Mouse (Mus musculus) neural tube, embryonic 10.5 days (tissue): ENCODE results near the gene 4833423E24Rik.

ENCODE experiments used
- DNase-seq: peaks from one replicate; pipeline ENCODE4 v3.0.0-alpha.2; 2017; ENCODE audit warnings: low spot score; ENCODE audit errors: extremely low spot score

The 4833423E24Rik gene

DNA sequence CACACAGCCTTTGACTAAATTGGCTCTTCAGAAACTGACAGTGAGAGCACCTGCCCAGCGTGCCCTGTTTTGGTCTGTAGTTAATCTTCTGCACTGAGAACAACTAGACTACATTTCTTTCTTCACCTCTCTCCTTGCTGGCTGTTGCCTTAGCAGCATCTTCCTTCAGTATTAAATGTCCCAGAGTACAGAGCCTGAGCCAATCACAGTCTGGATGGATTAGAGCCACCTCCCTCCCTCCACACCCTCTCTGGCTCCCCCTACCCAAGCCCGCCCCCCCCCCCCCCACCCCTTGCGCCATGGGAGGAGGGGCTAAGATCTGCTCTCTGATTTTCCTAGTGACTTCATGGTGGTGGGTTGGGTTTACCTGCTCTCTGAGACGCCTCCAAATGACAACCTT is at the start of gene 4833423E24Rik:
Gene 4833423E24Rik (minus strand): TSS at position 146 of the 400 bp plus-strand sequence.
- no peak for DNase-seq

DNA sequence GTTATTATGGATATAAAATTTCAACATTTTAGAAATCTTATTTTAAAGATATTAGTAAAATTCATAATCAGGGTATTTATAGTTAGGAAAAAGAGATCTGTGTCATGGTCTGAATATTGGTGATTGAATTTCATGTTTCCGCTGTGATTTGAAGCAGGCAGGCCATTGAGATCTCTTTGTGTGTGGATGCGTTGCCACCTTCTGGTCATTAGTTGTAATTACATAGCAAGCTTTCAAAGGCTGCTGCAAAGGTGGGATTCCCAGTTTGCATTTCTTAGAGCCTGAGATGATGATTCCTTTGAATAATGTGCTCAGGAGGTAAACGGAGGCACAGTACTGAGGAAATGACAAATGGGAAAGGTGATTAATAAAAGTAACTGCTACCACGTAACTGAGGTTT is 42.4 kb upstream of the 4833423E24Rik start:
- DNase-seq, result peak; percentile 16

DNA sequence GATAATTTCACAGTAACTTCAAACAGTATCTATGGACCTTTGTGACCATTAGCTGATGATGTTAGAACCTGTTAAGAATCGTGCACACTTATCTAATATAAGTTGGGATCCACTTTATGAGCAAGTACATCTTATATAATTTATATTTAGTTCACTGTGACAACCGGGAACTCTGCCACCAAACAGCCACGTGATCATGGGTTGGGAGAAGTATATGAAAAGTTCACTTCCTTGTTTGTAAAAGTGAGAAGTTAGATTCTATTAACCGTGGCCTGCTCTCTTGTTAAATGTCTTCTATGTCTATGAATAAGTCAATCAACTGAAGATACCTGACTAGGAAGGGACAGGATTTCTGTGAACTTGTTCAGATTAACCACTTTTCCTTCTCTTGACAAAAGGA is 41.4 kb upstream of the 4833423E24Rik start:
- DNase-seq, result no peak

DNA sequence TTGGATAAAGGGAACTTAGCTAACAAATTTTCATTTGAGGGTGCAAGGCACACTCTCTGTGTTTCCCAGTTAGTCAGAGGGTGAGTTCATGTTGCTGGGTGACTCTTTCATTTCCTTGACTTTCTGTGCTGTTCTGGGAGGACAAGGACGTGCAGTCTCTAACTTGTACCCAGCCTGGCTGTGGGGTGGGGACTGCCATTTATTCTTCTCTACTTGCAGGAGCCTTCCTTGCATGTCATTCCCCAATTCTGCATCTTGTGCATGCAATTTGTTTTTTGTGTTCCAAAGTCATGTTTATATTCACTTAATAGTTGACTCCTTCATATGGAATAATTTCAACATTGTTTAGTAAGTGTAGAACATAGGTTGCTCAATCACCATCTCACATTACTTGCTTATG is 36.0 kb upstream of the 4833423E24Rik start:
- DNase-seq, result no peak

DNA sequence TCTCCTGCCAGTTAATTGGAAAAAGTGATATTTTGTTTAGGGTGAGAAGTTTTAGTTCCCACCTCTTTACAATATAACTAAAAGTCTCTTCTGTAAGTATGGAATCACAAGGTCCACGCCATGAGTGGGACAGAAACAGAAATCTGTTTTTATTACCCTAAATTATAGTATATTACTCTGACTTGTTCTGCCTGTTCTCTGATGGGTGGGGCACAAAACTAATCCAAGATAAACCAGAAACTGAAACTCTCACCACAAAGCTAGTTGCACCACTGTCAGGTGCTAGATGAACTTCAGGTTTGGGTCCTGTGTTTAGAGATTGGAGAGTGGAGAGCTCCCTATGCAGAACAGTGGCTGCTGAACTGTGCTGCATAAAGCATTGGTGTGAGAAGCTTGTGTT is 15.1 kb upstream of the 4833423E24Rik start:
- DNase-seq, result no peak

DNA sequence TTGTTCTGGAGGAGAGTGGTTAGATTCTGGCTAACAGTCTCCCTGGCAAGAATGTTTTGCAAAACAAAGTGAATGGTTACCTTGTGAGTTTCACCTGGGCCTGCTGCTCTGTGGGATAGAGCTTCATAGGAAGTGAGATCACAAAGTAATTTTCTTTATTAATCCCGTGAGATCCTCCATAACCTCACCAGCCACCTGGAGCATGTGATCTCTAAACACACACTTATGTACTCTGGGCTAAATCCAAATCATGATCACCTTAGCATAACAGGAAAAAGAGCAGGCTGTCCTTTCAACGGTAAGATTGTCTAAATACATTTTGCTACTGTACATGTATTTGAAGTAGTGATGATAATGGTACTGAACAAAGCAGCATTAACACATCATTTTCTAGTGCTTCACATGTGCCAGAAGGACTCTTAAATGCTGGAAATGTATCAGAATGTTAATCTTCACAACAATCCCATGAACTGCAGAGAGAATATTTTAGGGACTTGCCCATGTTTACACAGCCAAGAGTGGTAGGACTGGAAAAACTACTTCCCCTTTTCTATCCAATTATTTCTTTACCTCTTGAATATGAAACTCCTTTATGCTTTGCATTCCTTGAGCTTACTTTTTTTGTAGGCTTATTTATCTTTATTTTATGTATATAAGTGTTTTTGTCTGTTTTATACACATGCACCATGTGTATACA is 13.4 kb upstream of the 4833423E24Rik start:
- DNase-seq, result no peak

DNA sequence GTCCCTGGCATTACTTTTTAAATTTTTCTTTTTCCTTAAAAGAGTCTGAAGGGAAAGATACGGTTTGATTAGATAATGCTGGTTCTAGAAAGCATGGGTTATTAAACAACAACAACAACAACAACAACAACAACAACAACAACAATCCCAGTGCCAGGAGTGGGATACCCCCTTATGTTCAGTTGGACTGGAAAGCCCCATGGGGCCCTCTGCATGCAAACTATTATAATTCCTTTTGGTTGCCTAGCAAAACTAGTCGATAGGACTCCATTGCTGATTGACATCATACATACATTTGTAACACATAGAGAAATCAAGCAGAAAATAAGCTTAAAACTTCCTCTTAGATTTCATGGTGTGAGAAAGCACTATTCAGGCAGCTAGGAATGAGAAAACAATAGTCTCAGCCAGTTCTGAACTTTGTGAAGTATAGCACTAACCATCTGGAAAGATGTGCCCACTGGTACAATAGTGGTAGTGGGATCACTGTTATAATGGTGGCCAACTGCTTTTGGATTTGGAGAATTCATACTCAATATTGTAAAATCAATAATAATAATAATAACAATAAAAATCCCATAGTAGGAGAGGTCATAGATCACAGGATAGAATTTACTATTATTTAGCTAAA is 4.2 kb upstream of the 4833423E24Rik start:
- DNase-seq, result no peak

DNA sequence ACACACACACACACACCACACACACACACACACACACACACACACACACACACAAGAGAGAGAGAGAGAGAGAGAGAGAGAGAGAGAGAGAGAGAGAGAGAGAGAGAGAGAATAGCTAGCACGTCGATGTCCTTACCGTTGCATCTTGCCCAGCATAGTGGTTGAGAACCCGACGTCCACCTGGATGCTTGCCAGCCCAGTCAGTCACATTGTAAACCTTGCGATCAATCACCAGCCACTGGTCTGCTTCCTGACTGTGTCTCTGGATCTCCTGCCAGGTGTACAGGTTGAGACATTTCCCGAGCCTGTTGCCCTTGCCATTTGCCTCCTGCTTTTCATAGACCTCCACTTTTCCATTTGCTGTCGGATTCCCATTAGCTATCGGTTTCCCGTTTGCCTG is 532 bp downstream of the 4833423E24Rik start:
- no peak for DNase-seq

DNA sequence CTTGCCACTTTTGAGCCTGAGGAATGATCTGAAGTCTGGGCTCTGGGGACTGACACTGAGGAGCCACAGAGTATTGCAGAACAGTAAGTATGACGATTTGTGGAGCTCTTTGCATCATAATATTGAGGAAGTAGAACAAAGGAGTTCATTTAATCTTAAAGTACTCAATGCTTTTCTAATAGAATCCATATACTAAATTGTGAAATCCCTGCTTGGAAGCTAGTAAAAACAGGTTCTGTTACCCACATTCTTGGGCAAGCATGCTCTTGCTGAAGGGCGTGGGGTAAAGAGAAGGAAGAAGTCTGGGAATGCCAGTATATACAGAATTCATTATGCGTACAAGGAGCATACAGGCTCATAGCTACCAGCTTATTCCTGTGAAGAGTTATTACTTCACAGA is 8.4 kb downstream of the 4833423E24Rik start:
- DNase-seq, result no peak

DNA sequence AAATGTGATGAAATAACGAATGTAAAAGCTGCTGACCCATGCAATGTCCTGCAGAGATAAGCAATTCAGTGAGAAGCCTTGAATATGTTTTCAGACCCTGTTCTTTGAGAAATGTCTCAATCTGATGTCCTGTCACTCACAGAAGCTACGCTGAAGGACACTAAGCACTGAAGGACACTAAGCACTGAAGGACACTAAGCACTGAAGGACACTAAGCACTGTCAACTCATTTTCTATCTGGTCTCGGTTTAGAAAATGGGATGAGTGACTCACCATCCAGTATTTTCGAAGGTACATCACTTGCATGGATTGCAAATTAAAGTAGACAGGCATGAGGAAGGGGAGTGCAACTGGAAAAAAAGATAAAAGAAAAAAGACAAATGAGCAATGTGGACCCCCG is 28.4 kb downstream of the 4833423E24Rik start:
- no peak for DNase-seq

DNA sequence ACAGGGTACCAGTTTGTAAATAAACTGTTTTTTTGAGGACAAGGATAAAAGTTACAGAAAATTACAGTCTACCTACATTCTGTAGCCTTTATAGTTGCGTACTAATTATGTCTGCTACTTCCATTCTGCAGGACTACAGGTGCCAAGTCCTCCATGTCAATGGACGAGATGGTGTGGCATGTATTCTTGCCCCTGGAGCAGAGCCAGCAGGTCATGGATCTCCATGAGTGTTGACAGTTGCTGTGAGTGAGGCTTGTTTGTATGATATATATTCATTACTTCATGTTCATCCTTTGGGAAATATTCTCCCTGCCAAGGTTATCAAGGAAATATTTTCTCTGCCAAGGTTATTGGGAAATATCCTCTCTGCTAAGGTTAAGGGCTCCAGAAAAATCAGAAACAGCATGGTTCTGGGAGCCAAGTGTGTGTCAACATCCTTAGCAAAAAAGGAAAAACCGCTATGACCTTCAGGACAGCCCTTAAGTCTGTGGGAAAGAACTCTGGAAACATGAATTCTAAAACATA is 52.0 kb downstream of the 4833423E24Rik start:
- no peak for DNase-seq

DNA sequence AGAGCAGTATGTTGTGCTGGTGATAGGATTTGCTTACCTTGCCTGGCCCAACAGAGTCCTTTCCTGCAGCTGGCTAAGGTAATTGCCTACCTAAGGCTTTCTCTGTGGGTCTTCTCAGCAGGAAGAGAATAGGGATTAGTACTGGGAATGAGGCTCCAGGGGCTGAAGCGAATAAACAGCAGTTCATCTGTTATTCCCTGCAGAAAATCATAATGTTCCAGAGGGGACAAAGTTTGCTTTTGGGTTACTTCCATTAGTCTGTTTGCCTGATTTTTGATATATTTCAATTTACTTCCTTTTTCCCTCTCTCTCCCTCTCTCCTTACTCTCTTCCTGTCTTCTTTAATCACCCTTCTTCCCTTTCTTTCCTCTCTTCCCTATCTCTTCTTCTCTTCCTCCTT is 75.3 kb downstream of the 4833423E24Rik start, which contains the start of gene Olfr995:
Gene Olfr995 (minus strand): TSS at position 101 of the 400 bp plus-strand sequence.
- no peak for DNase-seq

DNA sequence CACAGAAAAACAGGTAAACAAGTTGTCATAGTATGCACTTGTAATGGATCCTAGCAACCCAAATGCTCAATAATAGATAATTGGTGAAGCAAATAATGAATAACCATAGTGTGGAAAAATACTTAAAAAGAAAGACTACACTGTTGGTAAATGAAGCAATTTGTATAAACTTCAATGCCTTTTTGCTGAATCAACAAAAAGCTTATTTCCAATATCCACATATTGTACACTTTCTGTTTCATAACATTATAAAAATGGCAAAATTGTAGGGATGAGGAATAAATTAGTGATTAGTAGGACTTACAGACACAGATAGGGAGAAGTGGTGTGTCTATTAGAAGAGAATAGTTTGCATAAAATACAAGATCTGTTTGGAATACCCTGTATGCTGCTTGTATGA is 76.3 kb downstream of the 4833423E24Rik start:
- DNase-seq, result no peak

DNA sequence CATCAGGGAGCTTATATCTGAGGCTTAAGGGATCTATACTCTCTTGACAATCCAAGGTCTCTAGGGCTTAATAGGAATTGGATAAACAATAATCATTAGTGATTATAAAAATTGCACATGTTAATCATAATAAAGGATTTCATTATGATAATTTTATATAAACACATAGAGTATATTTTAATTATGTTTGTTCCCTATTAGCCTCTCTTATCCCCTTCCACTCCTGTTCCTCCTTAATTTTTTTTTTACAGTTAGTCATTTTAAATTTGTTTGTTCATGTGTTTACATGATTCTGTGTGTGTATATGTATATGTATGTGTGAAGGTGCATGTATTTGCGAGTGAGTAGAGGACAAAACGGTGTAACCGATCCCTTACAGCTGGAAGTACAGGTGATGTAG is 82.5 kb downstream of the 4833423E24Rik start, which contains the start of gene Olfr994:
Gene Olfr994 (minus strand): TSS at position 101 of the 400 bp plus-strand sequence.
- no peak for DNase-seq
